ENCODE assay signal across 9 mouse cellular contexts in the genomic region with DNA sequence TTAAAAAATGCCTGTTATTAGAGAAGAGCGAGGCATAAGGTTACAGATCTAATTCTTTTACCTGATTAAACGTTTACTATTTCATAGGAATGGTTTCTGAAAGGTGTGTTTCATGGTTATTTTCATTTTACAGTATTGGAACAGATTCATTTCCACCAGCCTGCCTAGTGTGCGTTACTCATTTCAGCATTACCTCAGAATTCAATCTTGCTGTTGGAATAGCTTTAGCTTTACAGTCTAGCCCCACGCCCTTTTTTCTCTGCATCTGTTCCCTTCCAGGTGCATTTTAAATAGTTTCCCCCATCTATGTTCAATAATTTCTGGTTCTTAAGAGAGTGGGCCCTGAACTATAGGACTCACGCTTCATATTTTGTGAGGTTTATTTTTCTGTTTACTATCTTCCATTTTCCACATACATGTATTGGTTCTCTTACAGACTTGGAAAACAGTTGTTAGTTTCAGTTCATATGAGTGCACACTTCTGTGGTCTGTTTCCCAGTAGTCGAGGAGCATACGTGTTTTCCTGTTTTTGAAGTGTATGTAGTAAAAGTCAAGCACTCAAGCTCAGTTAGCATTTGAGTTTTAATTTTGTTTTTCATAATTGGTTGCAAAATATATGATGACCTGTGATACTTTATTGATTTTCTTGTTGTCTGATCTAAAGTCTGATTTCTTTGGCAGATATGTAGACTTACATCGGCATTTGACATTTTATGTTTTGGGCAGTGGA. TPM values are rescaled to one million over a fixed set of nuclear protein-coding genes. Genes with fewer than 3 reads are reported as not detected.
DNase-seq lines count a peak whose midpoint lies in the region; ATAC-seq lines count a peak whose summit lies in the region.
"Had no signal": no experiment of that assay in that cellular context is flagged by ENCODE, and none has a peak within 500 bp of the region (broad histone marks: within the 10 kb centered on the region; RNA-seq: fewer than 3 reads in every experiment).

No protein-coding gene starts in this region.

- H3K27ac ChIP-seq in intestine, embryonic 14.5 days (ENCODE audit: low read depth) = no peak overlapping the region
- H3K27ac ChIP-seq in intestine, embryonic 16.5 days (ENCODE audit: low read length) = no peak overlapping the region
- peak overlapping the region; percentile 64 for H3K27ac ChIP-seq in limb, embryonic 15.5 days
- H3K27ac ChIP-seq: liver, embryonic 12.5 days had no signal

- no peak overlapping the region for H3K4me3 ChIP-seq in intestine, embryonic 14.5 days (ENCODE audit: low read depth, low read length)
- H3K4me3 ChIP-seq in intestine, embryonic 16.5 days (ENCODE audit: low read length) = no peak overlapping the region
- no peak overlapping the region for H3K4me3 ChIP-seq in limb, embryonic 15.5 days
- H3K4me3 ChIP-seq: liver, embryonic 12.5 days had no signal

- 67% methylated on average over 8 of the region's 8 CpGs for WGBS in intestine, embryonic 14.5 days
- 64% methylated on average over 8 of the region's 8 CpGs for WGBS in intestine, embryonic 16.5 days
- 36% methylated on average over 8 of the region's 8 CpGs for WGBS in limb, embryonic 15.5 days

- no peaks in the 10 kb centered on the region for H3K27me3 ChIP-seq in intestine, embryonic 14.5 days (replicated peaks; ENCODE audit: control insufficient read depth, insufficient read depth, low read length)
- H3K27me3 ChIP-seq in intestine, embryonic 16.5 days (replicated peaks; ENCODE audit: control insufficient read depth, insufficient read depth, low read length) = no peaks in the 10 kb centered on the region
- H3K27me3 ChIP-seq in limb, embryonic 15.5 days = no peaks in the 10 kb centered on the region
- H3K27me3 ChIP-seq: liver, embryonic 12.5 days had no signal

- H3K4me2 ChIP-seq in intestine, embryonic 14.5 days (ENCODE audit: low read length) = 0 out of 2 replicates have a peak overlapping the region, but pooled peaks have one; percentile 13
- H3K4me2 ChIP-seq in intestine, embryonic 16.5 days (ENCODE audit: low read depth, low read length) = no peak overlapping the region
- H3K4me2 ChIP-seq in limb, embryonic 15.5 days = peak overlapping the region; percentile 25; the same call in 1 of the 2 replicates
- H3K4me2 ChIP-seq: liver, embryonic 12.5 days had no signal

- DNase-seq in intestine, embryonic 14.5 days (ENCODE audit: low spot score) = no peak
- DNase-seq in 3T3-L1 (ENCODE audit: low read depth, low spot score) (peak; percentile 45), NIH3T3 (ENCODE audit: low read depth) (peak; percentile 47)
- DNase-seq in adrenal gland, adult 8-10 months = no peak
- no peak for DNase-seq in B cell, adult 2 months
- no peak for DNase-seq in frontal cortex, postnatal 25 days (ENCODE audit: low spot score in 2 of 2)

- no peaks in the 10 kb centered on the region for H3K36me3 ChIP-seq in intestine, embryonic 14.5 days (ENCODE audit: control insufficient read depth, insufficient read depth, low read length)
- no peaks in the 10 kb centered on the region for H3K36me3 ChIP-seq in intestine, embryonic 16.5 days (ENCODE audit: control insufficient read depth, insufficient read depth, low read length)
- H3K36me3 ChIP-seq in limb, embryonic 15.5 days = no peaks in the 10 kb centered on the region
- H3K36me3 ChIP-seq: liver, embryonic 12.5 days had no signal

- no peaks in the 10 kb centered on the region for H3K9me3 ChIP-seq in intestine, embryonic 14.5 days (ENCODE audit: control insufficient read depth, low read length)
- H3K9me3 ChIP-seq in intestine, embryonic 16.5 days (ENCODE audit: control insufficient read depth, low read length) = no peaks in the 10 kb centered on the region
- no peaks in the 10 kb centered on the region for H3K9me3 ChIP-seq in limb, embryonic 15.5 days
- H3K9me3 ChIP-seq: liver, embryonic 12.5 days had no signal

- no peak for ATAC-seq in intestine, embryonic 14.5 days (replicated peaks; ENCODE audit: low FRiP score, low TSS enrichment, low read depth)
- ATAC-seq in intestine, embryonic 16.5 days = no peak
- ATAC-seq in limb, embryonic 15.5 days (ENCODE audit: insufficient number of reproducible peaks, low FRiP score, low TSS enrichment, low read depth) = no peak
- ATAC-seq: liver, embryonic 12.5 days had no signal

- H3K9ac ChIP-seq in intestine, embryonic 14.5 days (ENCODE audit: low read length) = no peak overlapping the region
- no peak overlapping the region for H3K9ac ChIP-seq in intestine, embryonic 16.5 days (ENCODE audit: low read depth, low read length)
- no peak overlapping the region for H3K9ac ChIP-seq in limb, embryonic 15.5 days
- H3K9ac ChIP-seq: liver, embryonic 12.5 days had no signal

- peaks cover 14% of the 10 kb centered on the region for H3K4me1 ChIP-seq in intestine, embryonic 14.5 days (replicated peaks; ENCODE audit: control insufficient read depth, insufficient read depth, low read length)
- H3K4me1 ChIP-seq in intestine, embryonic 16.5 days (ENCODE audit: control insufficient read depth, insufficient read depth, low read length) = peaks cover 5% of the 10 kb centered on the region
- peaks cover 30% of the 10 kb centered on the region for H3K4me1 ChIP-seq in limb, embryonic 15.5 days

RNA-seq across cellular contexts. Expression of a gene that starts 32.0 kb away (rescaled TPM):
- polyA plus RNA-seq in intestine, embryonic 14.5 days (2014; fragmentation: Nextera tagmentation; extraction: Ambion mirVana) = 8.7 and 9.0 TPM in 2 replicates
- 4.0 and 4.6 TPM in 2 replicates for polyA plus RNA-seq in intestine, embryonic 16.5 days (2015; fragmentation: Nextera tagmentation; extraction: Ambion mirVana)
- 8.1 and 10.2 TPM in 2 replicates for polyA plus RNA-seq in limb, embryonic 15.5 days (2015; fragmentation: Nextera tagmentation; extraction: Ambion mirVana)
- total RNA-seq in adrenal gland, adult 8-10 months (2022) = 10 to 100 TPM; 11.1 to 14.0 (median 12.6) TPM

Comparison
In these comparisons a context has a peak if more than half of its experiments do, and no peak if none do; other contexts are left out.
1. DNase-seq: peak in 3T3-L1 (single experiment) and NIH3T3 (single experiment); none in intestine, embryonic 14.5 days (single experiment), adrenal gland, adult 8-10 months (single experiment), B cell, adult 2 months (0 of 2) and frontal cortex, postnatal 25 days (0 of 2).